Mouse (Mus musculus): ENCODE results near the gene Hivep3. TPM values are rescaled to one million over a fixed set of nuclear protein-coding genes. Genes with fewer than 3 reads are reported as not detected.

Hivep3 gene
- total and polyA plus RNA-seq, 2 experiments, result 0.95 to 1.5 TPM

DNA sequence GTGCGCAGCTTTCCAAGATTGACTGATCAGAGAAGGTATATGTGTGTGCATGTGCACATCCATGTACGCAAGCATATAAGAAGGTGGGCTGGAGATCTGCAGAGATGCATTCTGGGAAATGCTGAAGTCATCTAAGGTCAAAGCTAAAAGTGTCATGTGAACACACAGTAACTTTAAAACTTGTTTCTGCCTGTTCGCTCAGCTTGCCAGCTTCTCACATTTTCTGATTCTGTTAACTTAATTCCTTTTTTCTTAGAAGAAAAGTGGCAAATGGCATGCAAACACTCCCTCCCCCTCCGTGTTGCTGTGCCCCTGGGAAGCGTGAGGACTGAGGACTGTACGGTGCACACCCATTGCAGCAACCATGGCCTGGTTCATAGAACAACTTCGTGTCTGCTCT is 308.9 kb downstream of the Hivep3 start:
- TF ChIP-seq CTCF (IDR thresholded peaks at IDR 0.05; ENCODE audit: low read depth, low read length) (no peak), POLR2A (IDR thresholded peaks at IDR 0.05; ENCODE audit: extremely low read depth, insufficient read depth, low read length) (no peak)
- Histone ChIP-seq H3K9ac (ENCODE audit: low read depth, low read length) (no peak overlapping the region), H3K4me1 (ENCODE audit: control insufficient read depth, insufficient read depth, low read length) (no peaks in the 10 kb centered on the region), H3K4me3 (ENCODE audit: insufficient read depth, low read depth, low read length) (no peak overlapping the region), H3K79me2 (ENCODE audit: control insufficient read depth, insufficient read depth, low read length) (no peaks in the 10 kb centered on the region), H3K36me3 (ENCODE audit: control insufficient read depth, insufficient read depth, low read length) (no peaks in the 10 kb centered on the region), H3K27ac (replicated peaks; ENCODE audit: insufficient read depth, low read depth, low read length) (no peak overlapping the region), H3K27me3 (ENCODE audit: control insufficient read depth, insufficient read depth, low read length) (no peaks in the 10 kb centered on the region)
- 90% methylated on average over 7 of the region's 7 CpGs for WGBS
- no peak for DNase-seq (ENCODE audit: extremely low read depth, low read depth, low spot score)

DNA sequence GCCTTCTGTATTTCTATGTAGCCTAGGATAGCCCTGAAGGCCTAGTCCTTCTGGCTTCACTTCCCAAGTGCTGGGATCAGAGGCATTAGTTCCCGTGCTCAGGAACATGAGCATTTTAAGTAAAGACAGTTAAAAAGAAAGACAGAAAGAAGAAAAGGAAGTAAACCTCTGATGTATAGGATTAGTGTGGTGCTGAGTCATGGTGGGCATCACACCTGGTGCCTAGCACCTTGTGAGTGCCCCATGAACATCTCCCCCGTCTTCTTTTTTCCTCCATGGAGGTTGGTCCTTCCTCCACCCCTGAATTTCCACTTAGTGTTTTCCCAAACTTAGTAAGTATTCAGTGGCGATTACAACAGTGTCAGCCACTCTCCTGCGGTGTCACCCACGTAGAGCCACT is 311.0 kb downstream of the Hivep3 start:
- H3K9ac ChIP-seq (ENCODE audit: low read depth, low read length), result no peak overlapping the region
- no peaks in the 10 kb centered on the region for H3K79me2 ChIP-seq (ENCODE audit: control insufficient read depth, insufficient read depth, low read length)
- no peaks in the 10 kb centered on the region for H3K4me1 ChIP-seq (ENCODE audit: control insufficient read depth, insufficient read depth, low read length)
- no peak overlapping the region for H3K4me3 ChIP-seq (ENCODE audit: insufficient read depth, low read depth, low read length)
- no peaks in the 10 kb centered on the region for H3K36me3 ChIP-seq (ENCODE audit: control insufficient read depth, insufficient read depth, low read length)
- 91% methylated on average over 5 of the region's 5 CpGs for WGBS
- no peak for DNase-seq (ENCODE audit: extremely low read depth, low read depth, low spot score)
- no peak for TF ChIP-seq POLR2A (IDR thresholded peaks at IDR 0.05; ENCODE audit: extremely low read depth, insufficient read depth, low read length)
- TF ChIP-seq CTCF (IDR thresholded peaks at IDR 0.05; ENCODE audit: low read depth, low read length), result no peak
- no peaks in the 10 kb centered on the region for H3K27me3 ChIP-seq (ENCODE audit: control insufficient read depth, insufficient read depth, low read length)
- H3K27ac ChIP-seq (replicated peaks; ENCODE audit: insufficient read depth, low read depth, low read length), result no peak overlapping the region

DNA sequence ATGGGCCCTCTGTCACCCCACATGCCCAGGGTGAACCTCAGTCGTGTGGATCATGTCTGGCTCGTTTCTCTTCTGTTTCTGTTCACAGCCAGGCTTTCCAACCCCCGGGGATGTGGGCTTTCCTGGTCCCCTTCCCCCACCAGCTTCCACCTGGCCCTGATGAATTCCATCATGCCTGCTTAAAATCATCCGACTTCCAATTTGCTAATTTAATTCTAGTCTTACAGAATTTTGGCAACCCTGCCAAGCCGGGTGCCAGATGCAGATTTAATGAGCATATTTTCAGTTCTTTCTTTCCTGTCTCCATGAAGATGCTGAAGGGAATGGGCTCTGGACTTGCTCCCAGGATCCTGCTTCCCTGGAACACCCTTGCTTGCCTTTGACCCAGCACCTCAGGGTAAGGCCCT is 311.6 kb downstream of the Hivep3 start:
- no peaks in the 10 kb centered on the region for H3K4me1 ChIP-seq (ENCODE audit: control insufficient read depth, insufficient read depth, low read length)
- no peaks in the 10 kb centered on the region for H3K36me3 ChIP-seq (ENCODE audit: control insufficient read depth, insufficient read depth, low read length)
- H3K4me3 ChIP-seq (ENCODE audit: insufficient read depth, low read depth, low read length), result no peak overlapping the region
- 63% methylated on average over 5 of the region's 5 CpGs for WGBS
- H3K79me2 ChIP-seq (ENCODE audit: control insufficient read depth, insufficient read depth, low read length), result no peaks in the 10 kb centered on the region
- H3K27me3 ChIP-seq (ENCODE audit: control insufficient read depth, insufficient read depth, low read length), result no peaks in the 10 kb centered on the region
- no peak for DNase-seq (ENCODE audit: extremely low read depth, low read depth, low spot score)
- no peak for TF ChIP-seq POLR2A (IDR thresholded peaks at IDR 0.05; ENCODE audit: extremely low read depth, insufficient read depth, low read length)
- TF ChIP-seq CTCF (IDR thresholded peaks at IDR 0.05; ENCODE audit: low read depth, low read length), result no peak
- H3K27ac ChIP-seq (replicated peaks; ENCODE audit: insufficient read depth, low read depth, low read length), result no peak overlapping the region
- H3K9ac ChIP-seq (ENCODE audit: low read depth, low read length), result no peak overlapping the region

DNA sequence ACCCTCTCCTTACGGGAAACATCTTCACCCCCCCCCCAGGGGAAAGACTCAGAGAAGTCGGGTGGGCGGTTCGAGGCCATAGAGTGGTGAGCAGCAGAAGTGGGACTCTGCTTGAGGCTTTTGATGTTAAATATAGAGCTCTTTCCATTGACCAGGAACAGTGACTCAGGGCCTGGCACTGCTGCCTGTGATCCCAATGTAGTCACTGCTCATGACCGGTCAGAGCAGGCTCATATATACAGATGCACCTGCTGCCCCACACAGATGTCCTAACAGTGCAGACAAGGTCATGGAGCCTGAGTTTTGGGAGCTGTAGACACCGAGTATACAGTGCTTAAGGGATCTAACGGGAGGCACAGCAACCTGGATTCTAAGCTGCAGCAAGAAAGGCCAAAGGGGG is 312.3 kb downstream of the Hivep3 start:
- no peaks in the 10 kb centered on the region for H3K36me3 ChIP-seq (ENCODE audit: control insufficient read depth, insufficient read depth, low read length)
- TF ChIP-seq POLR2A (IDR thresholded peaks at IDR 0.05; ENCODE audit: extremely low read depth, insufficient read depth, low read length) (no peak), CTCF (IDR thresholded peaks at IDR 0.05; ENCODE audit: low read depth, low read length) (no peak)
- no peak overlapping the region for H3K27ac ChIP-seq (replicated peaks; ENCODE audit: insufficient read depth, low read depth, low read length)
- 87% methylated on average over 7 of the region's 7 CpGs for WGBS
- no peaks in the 10 kb centered on the region for H3K27me3 ChIP-seq (ENCODE audit: control insufficient read depth, insufficient read depth, low read length)
- no peak overlapping the region for H3K9ac ChIP-seq (ENCODE audit: low read depth, low read length)
- no peak for DNase-seq (ENCODE audit: extremely low read depth, low read depth, low spot score)
- H3K79me2 ChIP-seq (ENCODE audit: control insufficient read depth, insufficient read depth, low read length), result no peaks in the 10 kb centered on the region
- H3K4me3 ChIP-seq (ENCODE audit: insufficient read depth, low read depth, low read length), result no peak overlapping the region
- H3K4me1 ChIP-seq (ENCODE audit: control insufficient read depth, insufficient read depth, low read length), result no peaks in the 10 kb centered on the region

DNA sequence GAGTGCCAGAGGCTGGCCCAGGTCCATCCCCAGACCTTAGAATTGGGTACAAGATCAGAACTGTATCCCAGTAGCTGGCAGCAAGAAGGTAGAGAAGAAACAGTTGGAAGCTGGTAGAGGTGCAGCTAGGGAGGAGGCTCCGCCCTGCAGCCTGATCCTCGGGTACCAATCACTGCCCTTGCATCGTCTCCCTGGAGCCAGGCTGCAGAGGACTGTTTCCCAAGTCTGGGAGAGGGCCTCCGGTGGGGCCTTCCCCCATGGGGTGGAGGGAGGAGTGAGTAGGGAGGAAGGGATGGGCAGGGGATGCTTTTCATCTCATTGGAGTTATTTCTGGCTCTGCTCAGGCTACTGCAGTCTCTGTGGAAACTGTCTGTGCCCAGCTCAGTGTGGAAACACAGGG is 313.5 kb downstream of the Hivep3 start:
- WGBS, result 56% methylated on average over 4 of the region's 4 CpGs
- H3K27ac ChIP-seq (replicated peaks; ENCODE audit: insufficient read depth, low read depth, low read length), result no peak overlapping the region
- H3K27me3 ChIP-seq (ENCODE audit: control insufficient read depth, insufficient read depth, low read length), result no peaks in the 10 kb centered on the region
- no peaks in the 10 kb centered on the region for H3K79me2 ChIP-seq (ENCODE audit: control insufficient read depth, insufficient read depth, low read length)
- TF ChIP-seq CTCF (IDR thresholded peaks at IDR 0.05; ENCODE audit: low read depth, low read length) (no peak), POLR2A (IDR thresholded peaks at IDR 0.05; ENCODE audit: extremely low read depth, insufficient read depth, low read length) (no peak)
- no peaks in the 10 kb centered on the region for H3K36me3 ChIP-seq (ENCODE audit: control insufficient read depth, insufficient read depth, low read length)
- H3K9ac ChIP-seq (ENCODE audit: low read depth, low read length), result no peak overlapping the region
- no peaks in the 10 kb centered on the region for H3K4me1 ChIP-seq (ENCODE audit: control insufficient read depth, insufficient read depth, low read length)
- no peak for DNase-seq (ENCODE audit: extremely low read depth, low read depth, low spot score)
- no peak overlapping the region for H3K4me3 ChIP-seq (ENCODE audit: insufficient read depth, low read depth, low read length)

DNA sequence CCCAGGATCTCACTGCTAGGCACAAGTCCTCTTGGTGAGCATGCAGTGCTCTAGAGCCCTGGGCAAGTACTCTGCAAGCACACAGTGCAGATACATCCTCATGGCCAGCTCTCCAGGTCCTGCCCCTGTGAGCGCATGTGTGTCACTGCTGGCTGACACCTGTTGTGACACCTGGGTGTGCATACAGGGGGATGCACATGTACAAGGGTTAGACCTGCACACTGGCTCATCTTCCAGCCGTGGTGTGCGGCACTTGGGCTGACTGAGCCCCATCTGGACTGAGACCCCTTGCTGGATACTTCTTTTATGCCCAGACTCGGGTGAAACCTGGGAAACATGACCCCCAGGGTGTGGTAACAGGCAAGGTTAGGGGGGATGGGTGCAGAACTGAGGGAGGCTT is 314.7 kb downstream of the Hivep3 start:
- Histone ChIP-seq H3K4me3 (ENCODE audit: insufficient read depth, low read depth, low read length) (no peak overlapping the region), H3K4me1 (ENCODE audit: control insufficient read depth, insufficient read depth, low read length) (no peaks in the 10 kb centered on the region), H3K9ac (ENCODE audit: low read depth, low read length) (no peak overlapping the region), H3K79me2 (ENCODE audit: control insufficient read depth, insufficient read depth, low read length) (no peaks in the 10 kb centered on the region), H3K36me3 (ENCODE audit: control insufficient read depth, insufficient read depth, low read length) (no peaks in the 10 kb centered on the region), H3K27me3 (ENCODE audit: control insufficient read depth, insufficient read depth, low read length) (no peaks in the 10 kb centered on the region), H3K27ac (replicated peaks; ENCODE audit: insufficient read depth, low read depth, low read length) (no peak overlapping the region)
- TF ChIP-seq CTCF (IDR thresholded peaks at IDR 0.05; ENCODE audit: low read depth, low read length), result no peak
- TF ChIP-seq POLR2A (IDR thresholded peaks at IDR 0.05; ENCODE audit: extremely low read depth, insufficient read depth, low read length), result no peak
- 95% methylated on average over 4 of the region's 4 CpGs for WGBS
- DNase-seq (ENCODE audit: extremely low read depth, low read depth, low spot score), result no peak
